Mouse (Mus musculus): ENCODE results near the gene Otop1. TPM values are rescaled to one million over a fixed set of nuclear protein-coding genes. Genes with fewer than 3 reads are reported as not detected.
A peak's percentile ranks its signal among the peaks of the same experiment; 100 is the strongest.

Gene Otop1
- total RNA-seq, 2 experiments from 2014 or later, result 10.3 to 12.7 TPM

- DNase-seq (ENCODE audit: low spot score in 2 of 2), result no peak
Observed at GRCm38 (mm10) chr5:38288476-38288875, 12.7 kb downstream of the Otop1 start.

- no peak for DNase-seq (ENCODE audit: low spot score in 2 of 2)
Observed at GRCm38 (mm10) chr5:38301761-38302411, 26.1 kb downstream of the Otop1 start.

- no peak for DNase-seq (ENCODE audit: low spot score in 2 of 2)
Observed at GRCm38 (mm10) chr5:38302651-38303050, 26.9 kb downstream of the Otop1 start.

DNA sequence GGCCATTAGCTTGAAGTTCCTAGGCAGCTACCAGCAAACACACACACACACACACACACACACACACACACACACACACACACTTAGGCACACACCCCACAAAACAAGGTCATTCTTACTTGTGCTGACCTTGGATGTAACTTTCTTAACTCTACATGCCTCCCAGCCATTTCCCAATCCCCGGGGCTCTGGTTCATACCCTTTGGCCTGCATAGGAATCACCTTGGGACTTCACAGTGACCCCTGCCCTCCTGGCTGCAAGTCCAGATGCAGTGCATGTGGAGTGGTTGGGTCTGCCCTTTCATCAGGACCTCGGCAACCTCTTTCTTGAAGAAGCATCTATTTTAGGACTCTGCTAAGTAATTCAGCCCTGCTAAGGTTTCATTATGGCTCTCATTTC is 29.5 kb downstream of the Otop1 start:
- DNase-seq (ENCODE audit: low spot score in 2 of 2), result no peak

DNA sequence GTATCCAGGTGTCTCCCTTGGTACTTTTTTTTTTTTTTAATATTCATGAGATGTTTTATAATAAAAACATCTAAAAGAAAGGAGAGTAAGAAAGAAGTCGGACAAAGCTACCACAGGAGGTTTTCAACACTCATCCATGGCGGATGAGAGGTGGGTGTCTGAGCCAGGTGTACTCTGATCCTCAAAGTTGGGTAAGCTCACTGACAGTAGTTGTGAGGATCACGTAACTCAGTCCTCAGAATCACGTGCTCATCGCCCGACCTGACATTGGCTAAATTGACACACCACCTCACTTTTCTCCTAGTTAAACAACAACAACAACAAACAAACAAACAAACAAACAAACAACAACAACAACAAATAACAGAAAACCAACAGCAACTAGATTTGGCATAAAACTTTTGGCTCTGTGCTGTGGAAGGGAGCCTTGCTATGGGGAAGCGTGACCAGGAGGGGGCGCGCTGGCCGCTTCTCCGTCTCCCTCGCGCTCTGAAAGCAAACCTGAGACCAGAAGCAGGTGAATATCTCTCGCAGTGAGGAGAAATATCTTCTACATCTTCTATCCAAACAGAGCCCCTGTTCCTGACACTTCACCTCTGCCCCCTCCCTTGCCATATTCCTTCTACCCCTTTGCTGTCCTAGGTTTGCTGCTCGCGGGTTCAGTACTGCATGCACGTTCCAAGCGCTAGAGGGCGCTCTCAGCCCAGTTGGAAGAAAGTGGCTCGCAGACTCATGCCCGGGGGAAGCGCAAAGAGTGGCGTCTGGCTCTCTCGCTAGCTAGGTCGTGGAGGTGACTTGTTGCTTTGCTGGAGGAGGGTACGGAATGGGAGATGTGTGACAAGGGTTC is 31.7 kb downstream of the Otop1 start:
- peak; percentile 67 to 76 for DNase-seq (ENCODE audit: low spot score in 2 of 2)

DNA sequence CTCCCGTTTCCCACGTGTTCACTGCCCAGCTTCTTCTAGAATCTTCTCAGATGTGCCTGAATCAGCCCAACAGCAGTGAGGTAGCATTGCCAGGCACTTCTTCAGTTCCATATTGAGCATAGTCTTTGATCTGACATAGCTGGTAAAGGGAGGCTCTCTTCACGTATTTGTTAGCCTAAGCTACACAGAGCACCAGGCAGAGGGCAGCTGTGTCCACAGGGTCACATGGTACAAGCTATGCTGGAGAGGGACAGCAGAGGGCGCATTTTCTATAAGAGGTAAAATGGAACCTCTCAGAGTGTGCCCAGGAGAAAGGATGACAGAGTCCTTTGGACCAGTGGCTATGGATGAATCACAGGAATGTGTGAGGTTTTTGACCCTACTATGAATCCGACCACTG is 33.1 kb downstream of the Otop1 start:
- no peak for DNase-seq (ENCODE audit: low spot score in 2 of 2)

DNA sequence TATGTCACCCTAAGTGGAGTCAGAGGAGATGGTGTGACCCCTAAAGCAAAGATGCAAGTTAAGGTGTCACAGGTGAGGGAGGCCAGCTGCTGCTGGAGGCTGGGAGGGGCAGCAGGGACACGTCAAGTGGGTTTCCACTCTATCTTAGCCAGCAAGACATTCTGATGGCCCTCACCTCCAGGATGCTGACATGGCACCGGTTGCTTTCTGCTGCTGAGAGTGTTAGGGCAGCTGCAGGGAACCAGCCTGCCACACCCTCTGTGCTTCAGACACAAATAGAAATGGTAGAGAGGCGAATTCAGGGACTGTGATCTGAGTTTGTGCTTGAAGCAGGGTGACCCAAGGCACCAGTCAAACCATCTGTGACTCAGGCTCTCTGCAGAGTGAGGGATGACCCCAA is 34.0 kb downstream of the Otop1 start:
- no peak for DNase-seq (ENCODE audit: low spot score in 2 of 2)

- no peak for DNase-seq (ENCODE audit: low spot score in 2 of 2)
Observed at GRCm38 (mm10) chr5:38318966-38319786, 43.4 kb downstream of the Otop1 start, which contains the start of gene Drd5. TSS of gene Drd5 (plus strand) at chr5:38319367.

DNA sequence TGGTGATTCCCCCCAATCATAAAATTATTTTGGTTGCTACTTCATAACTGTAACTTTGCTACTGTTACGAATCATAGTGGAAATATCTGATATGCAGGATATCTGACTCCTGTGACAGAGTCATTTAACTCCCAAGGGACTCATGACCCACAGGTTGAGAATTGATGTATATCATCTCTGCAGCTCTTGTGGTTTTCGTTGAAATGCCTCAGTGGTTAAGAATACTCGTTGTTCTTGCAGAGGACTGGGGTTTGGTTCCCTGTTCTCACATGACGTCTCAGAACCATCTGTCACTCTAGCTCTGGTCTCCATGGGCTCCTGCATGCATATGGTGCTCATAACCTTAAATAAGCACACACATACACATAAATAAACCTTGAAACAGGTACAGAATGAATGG is 57.6 kb downstream of the Otop1 start:
- DNase-seq (ENCODE audit: low spot score in 2 of 2), result no peak

DNA sequence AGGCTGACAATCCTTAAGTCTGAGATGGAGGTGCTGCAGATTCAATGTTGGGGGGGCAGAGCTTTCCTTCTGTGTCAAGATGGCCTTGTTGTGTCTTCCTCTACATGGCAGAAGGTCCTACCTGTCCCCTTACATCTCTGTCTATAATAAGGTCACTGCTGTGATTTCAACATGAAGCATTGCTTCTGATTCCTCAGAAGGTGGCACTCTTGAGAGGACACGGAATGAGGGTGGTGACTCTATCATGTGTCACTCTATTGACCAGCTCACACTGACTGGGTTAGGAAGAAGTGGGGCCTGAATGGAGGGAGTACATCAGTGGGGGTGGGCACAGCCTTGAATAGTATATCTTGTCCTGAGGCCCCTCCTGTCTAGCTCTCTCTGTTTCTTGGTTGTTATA is 58.8 kb downstream of the Otop1 start:
- no peak for DNase-seq (ENCODE audit: low spot score in 2 of 2)

GRCm38 (mm10) chr5:38343101-38343500 is 67.3 kb downstream of the Otop1 start:
- DNase-seq (ENCODE audit: low spot score in 2 of 2), result no peak

GRCm38 (mm10) chr5:38346646-38347432 is 71.1 kb downstream of the Otop1 start:
- DNase-seq (ENCODE audit: low spot score in 2 of 2), result peak; percentile 20 to 32

- no peak for DNase-seq (ENCODE audit: low spot score in 2 of 2)
Observed at GRCm38 (mm10) chr5:38350351-38350929, 74.7 kb downstream of the Otop1 start.

Other genes starting within 250 kb of the Otop1 start
- 10 to 100 TPM; 30.8 to 34.4 TPM for gene Stx18, start 237.2 kb upstream of the Otop1 start, total RNA-seq (2021)
- gene Nsg1, start 116.1 kb upstream of the Otop1 start, total RNA-seq (2021), result 100 to 1,000 TPM; 120 to 121 TPM
- 10 to 100 TPM; 15.3 to 18.5 TPM for gene Zbtb49, start 55.5 kb upstream of the Otop1 start, total RNA-seq (2021)
- 10 to 100 TPM; 27.2 to 29.4 TPM for gene Lyar, start 55.5 kb upstream of the Otop1 start, total RNA-seq (2021)
- 10 to 100 TPM; 46.3 to 48.7 TPM for gene Tmem128, start 15.8 kb upstream of the Otop1 start, total RNA-seq (2021)
- not detected for gene Drd5, start 43.4 kb downstream of the Otop1 start, total RNA-seq (2021)
- gene Slc2a9, start 227.2 kb downstream of the Otop1 start, total RNA-seq (2021), result 1 to 10 TPM; 7.4 to 8.1 TPM